Mouse (Mus musculus) liver, postnatal 0 days (tissue): ENCODE data around the gene Hipk2.

Source experiments
- CTCF ChIP-seq: sonication (generic); IDR thresholded peaks from 2 replicates; pipeline ENCODE4 v1.5.1; 2016; ENCODE audit warnings: antibody characterized with exemption, low read depth
- EP300 ChIP-seq: IDR thresholded peaks from 2 replicates; pipeline ENCODE4 v1.6.1; 2016; ENCODE audit warnings: antibody characterized with exemption, low read depth, mild to moderate bottlenecking

- TF ChIP-seq CTCF (no peak), EP300 (no peak)
These were observed 28.5 kb downstream of the Hipk2 start for GRCm38 (mm10) chr6:38847447-38847846.
